Mouse (Mus musculus) kidney, adult 2 months (tissue): ENCODE results near the gene Olfr97. TPM values are rescaled to one million over a fixed set of nuclear protein-coding genes. Genes with fewer than 3 reads are reported as not detected.

Source experiments
- DNase-seq: peaks from one replicate; pipeline ENCODE4 v3.0.0; 2021
- H3K27ac ChIP-seq: fragments of 200-500 bp; 2 replicates; pipeline ENCODE4 v1.5.1; 2012; ENCODE audit warnings: low read depth, low read length, control low read depth, inconsistent platforms; ENCODE audit not compliant: insufficient read depth
- H3K27me3 ChIP-seq: fragments of 200-500 bp; replicated peaks from 2 replicates; pipeline ENCODE4 v1.6.1; 2012; ENCODE audit warnings: mild to moderate bottlenecking, moderate library complexity, low read length, inconsistent platforms; ENCODE audit not compliant: control insufficient read depth, insufficient read depth
- H3K36me3 ChIP-seq: fragments of 200-500 bp; 2 replicates; pipeline ENCODE4 v1.6.1; 2012; ENCODE audit warnings: mild to moderate bottlenecking, moderate library complexity, low read length, inconsistent platforms; ENCODE audit not compliant: control insufficient read depth, insufficient read depth
- H3K4me1 ChIP-seq: fragments of 200-500 bp; 2 replicates; pipeline ENCODE4 v1.6.1; 2011; ENCODE audit warnings: low read length; ENCODE audit not compliant: control insufficient read depth, insufficient read depth
- H3K4me3 ChIP-seq: fragments of 200-500 bp; 2 replicates; pipeline ENCODE4 v1.5.1; 2011; ENCODE audit warnings: mild to moderate bottlenecking, low read depth, low read length, control low read depth; ENCODE audit not compliant: insufficient read depth
- CTCF ChIP-seq: fragments of 200-500 bp; conservative IDR thresholded peaks from 2 replicates; pipeline ENCODE4 v1.5.1; 2011; ENCODE audit warnings: low read depth, mild to moderate bottlenecking, control low read depth, low read length, moderate library complexity, mixed read lengths; ENCODE audit not compliant: insufficient read depth, insufficient read length
- POLR2A ChIP-seq: fragments of 200-500 bp; IDR thresholded peaks from one replicate; pipeline ENCODE4 v1.6.1; 2011; ENCODE audit warnings: low read depth, low read length, control low read depth
- WGBS: fragments of 180-500 bp; shearing (Covaris S2); methylation state at CpG from one replicate; pipeline ENCODE4 v1.1.7; 2018; 5-methylcytosine and 5-hydroxymethylcytosine counted together
- polyA plus RNA-seq: library from polyadenylated mRNA; depleted of rRNA; stranded (reverse); fragments of >200 nt; gene quantifications from 2 replicates; pipeline ENCODE4 v1.2.3, GENCODE M21; 2012

Olfr97 gene
- polyA plus RNA-seq, 1 experiment: not detected

DNA sequence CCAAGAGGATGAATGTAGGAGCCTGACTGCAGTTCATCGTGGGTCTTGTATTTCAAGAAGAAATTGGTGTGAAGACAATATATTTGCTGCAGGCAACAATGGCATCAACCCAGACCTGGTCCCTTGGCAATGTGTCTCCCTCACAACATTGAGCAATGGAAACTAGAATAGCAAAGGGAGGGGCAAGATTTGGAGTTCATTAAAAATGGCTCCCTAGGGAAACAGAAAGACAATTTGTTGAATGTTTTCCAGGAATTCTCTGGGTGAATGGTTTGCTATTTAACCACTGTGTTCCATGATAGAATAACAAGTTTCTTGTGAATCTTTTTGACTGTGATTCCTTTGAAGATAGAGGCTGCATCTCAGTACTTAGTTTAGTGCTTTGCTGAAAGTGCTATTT is 26.5 kb upstream of the Olfr97 start, which contains the start of gene Olfr98:
TSS of gene Olfr98 (minus strand) at position 124 of the 400 bp plus-strand sequence.
- Histone ChIP-seq H3K36me3 (no peaks in the 10 kb centered on the region), H3K27me3 (no peaks in the 10 kb centered on the region; the same call in 1 of the 2 replicates), H3K4me3 (no peak within 1 kb of the TSS), H3K4me1 (no peaks in the 10 kb centered on the region), H3K27ac (no peak within 1 kb of the TSS)
- no peak for TF ChIP-seq CTCF
- TF ChIP-seq POLR2A: no peak
- WGBS: 68% methylated on average over 1 of the region's 1 CpGs
- DNase-seq: peak; percentile 11

DNA sequence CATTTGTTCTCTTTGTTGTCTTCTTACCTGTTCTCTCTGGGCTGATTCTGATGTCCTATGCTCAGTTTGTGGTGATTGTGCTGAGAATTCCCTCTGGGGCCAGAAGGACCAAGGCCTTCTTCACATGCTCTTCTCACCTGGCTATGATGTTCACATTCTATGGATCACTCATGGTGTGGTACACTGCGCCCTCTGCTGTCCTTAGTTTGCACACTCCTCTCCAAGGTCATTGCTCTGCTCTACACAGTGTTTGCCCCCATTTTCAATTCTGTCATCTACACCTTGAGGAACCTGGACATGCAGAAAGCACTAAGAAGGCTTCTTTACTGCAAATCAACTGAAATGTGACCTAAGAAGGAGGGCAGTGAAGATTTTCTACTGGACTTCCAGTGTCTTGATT is 13.4 kb upstream of the Olfr97 start:
- peak; percentile 20 for DNase-seq
- TF ChIP-seq POLR2A (no peak), CTCF (peak; percentile 73)
- no peaks in the 10 kb centered on the region for H3K27me3 ChIP-seq
- no peak overlapping the region for H3K27ac ChIP-seq
- H3K4me3 ChIP-seq: no peak overlapping the region
- WGBS: 7% methylated on average over 1 of the region's 1 CpGs
- H3K4me1 ChIP-seq: no peaks in the 10 kb centered on the region
- H3K36me3 ChIP-seq: no peaks in the 10 kb centered on the region

DNA sequence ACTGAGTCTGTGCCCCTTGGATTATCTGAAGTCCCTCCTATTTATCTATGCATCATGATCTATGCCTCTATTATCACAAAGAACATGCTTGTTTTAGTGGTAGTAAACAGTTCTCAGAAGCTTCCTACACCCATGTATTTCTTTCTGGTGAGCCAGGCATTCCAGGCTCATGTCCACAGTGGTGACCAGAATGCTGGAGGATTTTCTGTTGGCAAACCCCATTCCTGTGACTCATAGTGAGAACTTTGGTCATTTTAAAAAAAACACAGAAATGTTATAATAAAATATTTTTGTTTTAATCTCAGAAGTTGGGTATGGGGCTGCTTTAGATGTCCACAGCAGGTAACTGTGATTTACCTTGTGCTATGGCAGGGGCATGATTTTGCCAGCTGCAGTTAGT is 12.3 kb upstream of the Olfr97 start:
- DNase-seq: no peak
- Histone ChIP-seq H3K27me3 (no peaks in the 10 kb centered on the region), H3K4me3 (no peak overlapping the region), H3K27ac (no peak overlapping the region), H3K36me3 (no peaks in the 10 kb centered on the region), H3K4me1 (no peaks in the 10 kb centered on the region)
- TF ChIP-seq CTCF (no peak), POLR2A (no peak)

DNA sequence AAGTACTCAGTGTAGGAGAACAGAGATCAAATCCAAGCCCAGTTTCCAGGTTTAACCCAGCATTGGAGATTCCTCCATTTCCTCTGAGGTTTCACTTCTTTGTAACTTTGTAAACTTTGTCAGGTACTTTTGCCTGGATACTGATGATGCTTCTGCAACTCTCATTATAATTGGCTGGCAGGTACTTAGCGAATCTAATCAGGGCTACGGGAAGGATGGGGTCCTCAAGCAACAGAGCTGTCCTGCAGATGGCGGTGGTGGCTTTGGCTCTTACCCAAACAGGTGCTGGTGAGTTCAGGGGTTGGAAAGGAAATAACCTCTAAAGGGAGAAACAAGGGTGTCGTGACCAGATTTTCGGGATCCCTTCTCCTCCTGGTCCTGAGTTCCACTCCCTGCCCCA is 9.6 kb upstream of the Olfr97 start:
- peak; percentile 59 for DNase-seq
- H3K27ac ChIP-seq: no peak overlapping the region
- H3K27me3 ChIP-seq: no peaks in the 10 kb centered on the region
- TF ChIP-seq CTCF: no peak
- TF ChIP-seq POLR2A: no peak
- no peak overlapping the region for H3K4me3 ChIP-seq
- H3K4me1 ChIP-seq: no peaks in the 10 kb centered on the region
- H3K36me3 ChIP-seq: no peaks in the 10 kb centered on the region
- WGBS: 29% methylated on average over 5 of the region's 5 CpGs

DNA sequence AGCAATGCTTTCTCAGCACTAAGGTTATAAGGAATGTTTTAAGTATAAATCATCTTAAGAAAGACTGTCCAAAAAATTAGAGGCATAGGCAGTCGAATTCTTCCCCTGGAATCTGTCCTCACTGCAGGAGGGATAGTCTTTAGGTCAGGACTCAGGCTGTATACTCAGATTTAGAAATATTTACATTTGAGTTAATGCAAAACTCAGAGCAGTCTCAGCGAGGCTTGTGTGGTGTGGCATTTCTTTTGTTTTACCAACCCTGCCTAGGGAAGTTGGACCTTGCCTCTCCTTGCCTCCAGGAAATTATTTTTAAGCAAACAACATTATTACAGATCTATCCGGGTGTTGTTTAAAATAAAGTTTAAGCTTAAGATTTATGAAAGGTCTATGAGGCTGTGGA is 5.1 kb upstream of the Olfr97 start:
- no peak overlapping the region for H3K4me3 ChIP-seq
- TF ChIP-seq CTCF: no peak
- no peak for TF ChIP-seq POLR2A
- H3K27me3 ChIP-seq: no peaks in the 10 kb centered on the region
- H3K36me3 ChIP-seq: no peaks in the 10 kb centered on the region
- H3K27ac ChIP-seq: no peak overlapping the region
- H3K4me1 ChIP-seq: no peaks in the 10 kb centered on the region
- no peak for DNase-seq
- 45% methylated on average over 3 of the region's 3 CpGs for WGBS

DNA sequence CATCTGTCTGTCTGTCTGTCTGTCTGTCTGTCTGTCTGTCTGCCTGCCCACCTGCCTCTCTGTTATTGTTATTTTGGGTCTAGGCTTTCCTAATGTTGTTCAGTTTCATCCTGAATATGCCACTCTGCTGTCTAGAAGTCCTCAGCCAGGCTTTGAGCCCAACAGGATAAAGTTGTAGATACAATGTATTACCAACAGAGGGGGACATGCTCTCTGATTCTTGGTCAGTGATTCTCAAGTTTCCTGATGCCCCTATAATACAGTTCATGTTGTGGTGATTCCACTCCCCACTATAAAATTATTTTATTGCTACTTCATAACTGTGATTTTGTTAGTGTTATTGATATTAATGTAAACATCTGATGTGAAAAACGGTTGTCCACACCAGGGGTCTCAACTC is 15.3 kb downstream of the Olfr97 start:
- Histone ChIP-seq H3K36me3 (no peaks in the 10 kb centered on the region), H3K27me3 (no peaks in the 10 kb centered on the region), H3K27ac (no peak overlapping the region), H3K4me1 (no peaks in the 10 kb centered on the region), H3K4me3 (no peak overlapping the region)
- DNase-seq: no peak
- 26% methylated on average over 1 of the region's 1 CpGs for WGBS
- TF ChIP-seq CTCF (no peak), POLR2A (no peak)

DNA sequence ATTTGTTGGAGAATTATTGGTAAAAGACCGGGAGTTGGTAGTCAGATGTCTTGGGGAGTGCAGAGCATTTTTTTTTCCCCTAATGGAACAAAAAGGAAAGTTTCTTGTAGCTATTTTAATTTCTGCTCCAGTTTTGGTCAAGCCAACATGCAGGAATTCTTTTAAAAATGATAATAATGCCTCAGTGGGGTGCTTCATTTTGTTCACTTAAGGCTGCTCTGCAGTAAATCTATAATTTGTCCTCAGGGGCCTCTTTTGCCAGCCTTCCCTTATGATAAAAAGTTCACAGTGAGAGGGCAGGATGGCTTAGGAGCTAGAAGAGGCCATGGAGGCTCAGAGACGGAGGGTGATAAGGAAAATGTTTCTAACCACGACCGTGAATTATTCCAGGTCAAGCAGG is 17.3 kb downstream of the Olfr97 start, which contains the start of gene Olfr96:
TSS of gene Olfr96 (plus strand) at position 301 of the 400 bp plus-strand sequence.
- H3K27me3 ChIP-seq: no peaks in the 10 kb centered on the region
- no peak for DNase-seq
- no peak within 1 kb of the TSS for H3K4me3 ChIP-seq
- no peak for TF ChIP-seq CTCF
- TF ChIP-seq POLR2A: no peak
- no peaks in the 10 kb centered on the region for H3K36me3 ChIP-seq
- 62% methylated on average over 4 of the region's 4 CpGs for whole genome bisulfite sequencing
- H3K27ac ChIP-seq: no peak within 1 kb of the TSS
- H3K4me1 ChIP-seq: no peaks in the 10 kb centered on the region
